In genomic region chr11:20985069-20985759, GRCm38 (mm10) we compare ENCODE assay signal across 24 mouse cellular contexts.
DNase-seq lines count a peak whose midpoint lies in the region; ATAC-seq and TF ChIP-seq lines count a peak whose summit lies in the region.
"Had no signal": no experiment of that assay in that cellular context is flagged by ENCODE, and none has a peak within 500 bp of the region (broad histone marks: within the 10 kb centered on the region; RNA-seq: fewer than 3 reads in every experiment).

No protein-coding gene starts in this region.

- no peak for TF ChIP-seq CTCF in left cerebral cortex, adult 2 months (IDR thresholded peaks at IDR 0.05)

- ATAC-seq in kidney, embryonic 16.5 days (ENCODE audit: low FRiP score, low TSS enrichment): no peak
- ATAC-seq in midbrain, embryonic 16.5 days: no peak
- ATAC-seq in midbrain, embryonic 11.5 days (ENCODE audit: low FRiP score): no peak
- ATAC-seq: CD4-positive, CD25-positive, alpha-beta regulatory T cell, adult 4 months; forebrain, embryonic 15.5 days; lung, postnatal 0 days; Patski had no signal

- H3K27me3 ChIP-seq in kidney, embryonic 16.5 days (ENCODE audit: insufficient read depth, low read length): no peaks in the 10 kb centered on the region
- no peaks in the 10 kb centered on the region for H3K27me3 ChIP-seq in midbrain, embryonic 16.5 days (ENCODE audit: control insufficient read depth, insufficient read depth, low read depth, low read length)
- H3K27me3 ChIP-seq in midbrain, embryonic 11.5 days (ENCODE audit: control insufficient read depth, insufficient read depth, low read length): no peaks in the 10 kb centered on the region
- H3K27me3 ChIP-seq: embryonic facial prominence, embryonic 13.5 days; forebrain, embryonic 15.5 days; limb, embryonic 15.5 days; neural tube, embryonic 15.5 days; Patski had no signal

- peaks cover 11% of the 10 kb centered on the region; the same call in 1 of the 2 replicates for H3K4me1 ChIP-seq in kidney, embryonic 16.5 days (ENCODE audit: insufficient read depth, low read length)
- H3K4me1 ChIP-seq in midbrain, embryonic 16.5 days (ENCODE audit: control insufficient read depth, insufficient read depth, low read length): peaks cover 24% of the 10 kb centered on the region
- peaks cover 6% of the 10 kb centered on the region; the same call in 1 of the 2 replicates for H3K4me1 ChIP-seq in midbrain, embryonic 11.5 days (ENCODE audit: control insufficient read depth, insufficient read depth, low read length)
- H3K4me1 ChIP-seq: embryonic facial prominence, embryonic 13.5 days had no signal

- DNase-seq in heart, adult 11 months: peak; percentile 62
- no peak for DNase-seq in heart, adult 9 months (ENCODE audit: low spot score in 2 of 2)
- no peak for DNase-seq in kidney, adult 18-20 months
- no peak for DNase-seq in midbrain, embryonic 11.5 days (ENCODE audit: low spot score, missing footprints)
- DNase-seq in yolk sac, embryonic 10.5 days (ENCODE audit: low spot score): peak; percentile 59
- no peak for DNase-seq in left cerebral cortex, adult 2 months (ENCODE audit: extremely low spot score in 1 of 2, low spot score in 2 of 2)
- DNase-seq: adrenal gland, postnatal 25 days; cerebellum, adult 11 months; cerebellum, postnatal 10 days; gastrocnemius, postnatal 36 days; heart, postnatal 36 days; right cerebral cortex, postnatal 14 days; thymus, adult 2 months had no signal

- no peak overlapping the region for H3K4me3 ChIP-seq in kidney, embryonic 16.5 days (ENCODE audit: low read length)
- no peak overlapping the region for H3K4me3 ChIP-seq in midbrain, embryonic 16.5 days (ENCODE audit: low read depth, low read length)
- H3K4me3 ChIP-seq in midbrain, embryonic 11.5 days (ENCODE audit: low read depth, low read length): no peak overlapping the region
- H3K4me3 ChIP-seq in left cerebral cortex, adult 2 months: no peak overlapping the region
- H3K4me3 ChIP-seq: embryonic facial prominence, embryonic 13.5 days; forebrain, embryonic 15.5 days; limb, embryonic 15.5 days; neural tube, embryonic 15.5 days had no signal

- H3K36me3 ChIP-seq in kidney, embryonic 16.5 days (ENCODE audit: insufficient read depth, low read length): no peaks in the 10 kb centered on the region
- H3K36me3 ChIP-seq in midbrain, embryonic 16.5 days (ENCODE audit: control insufficient read depth, insufficient read depth, low read length): no peaks in the 10 kb centered on the region
- no peaks in the 10 kb centered on the region for H3K36me3 ChIP-seq in midbrain, embryonic 11.5 days (ENCODE audit: control insufficient read depth, insufficient read depth, low read length)
- H3K36me3 ChIP-seq: embryonic facial prominence, embryonic 13.5 days; forebrain, embryonic 15.5 days; limb, embryonic 15.5 days; neural tube, embryonic 15.5 days had no signal

- peak overlapping the region; percentile 60 for H3K27ac ChIP-seq in kidney, embryonic 16.5 days (ENCODE audit: low read length)
- peak overlapping the region; percentile 13 for H3K27ac ChIP-seq in midbrain, embryonic 16.5 days (ENCODE audit: low read length)
- H3K27ac ChIP-seq in midbrain, embryonic 11.5 days (ENCODE audit: low read depth, low read length): no peak overlapping the region
- no peak overlapping the region for H3K27ac ChIP-seq in left cerebral cortex, adult 2 months
- H3K27ac ChIP-seq: embryonic facial prominence, embryonic 13.5 days; forebrain, embryonic 15.5 days; hindbrain, embryonic 14.5 days; limb, embryonic 15.5 days; neural tube, embryonic 15.5 days had no signal

- 30% methylated on average over 6 of the region's 6 CpGs for WGBS in kidney, embryonic 16.5 days
- 43% methylated on average over 6 of the region's 6 CpGs for WGBS in midbrain, embryonic 16.5 days
- WGBS in midbrain, embryonic 11.5 days: 52% methylated on average over 6 of the region's 6 CpGs

- intact Hi-C loops in left cerebral cortex, adult 2 months (cut with DNase I): loop anchor here (5.0 kb wide), 1 partner anchor 107 kb away; the partner anchor contains the start of gene Peli1

- H3K4me2 ChIP-seq in kidney, embryonic 16.5 days (replicated peaks; ENCODE audit: low read depth, low read length): no peak overlapping the region
- no peak overlapping the region for H3K4me2 ChIP-seq in midbrain, embryonic 16.5 days (ENCODE audit: low read length)
- H3K4me2 ChIP-seq in midbrain, embryonic 11.5 days: no peak overlapping the region
- H3K4me2 ChIP-seq: embryonic facial prominence, embryonic 13.5 days; forebrain, embryonic 15.5 days; heart, embryonic 11.5 days; hindbrain, embryonic 14.5 days; limb, embryonic 15.5 days; neural tube, embryonic 15.5 days had no signal

- H3K9me3 ChIP-seq in kidney, embryonic 16.5 days (ENCODE audit: low read length): no peaks in the 10 kb centered on the region
- H3K9me3 ChIP-seq in midbrain, embryonic 16.5 days (replicated peaks; ENCODE audit: control insufficient read depth, low read length, poor library complexity, severe bottlenecking): no peaks in the 10 kb centered on the region
- no peaks in the 10 kb centered on the region for H3K9me3 ChIP-seq in midbrain, embryonic 11.5 days (ENCODE audit: control insufficient read depth, low read length)
- H3K9me3 ChIP-seq: embryonic facial prominence, embryonic 13.5 days; forebrain, embryonic 15.5 days; limb, embryonic 15.5 days; neural tube, embryonic 15.5 days had no signal

- H3K9ac ChIP-seq in kidney, embryonic 16.5 days (replicated peaks; ENCODE audit: low read length): no peak overlapping the region
- H3K9ac ChIP-seq in midbrain, embryonic 16.5 days (ENCODE audit: low read depth, low read length): no peak overlapping the region
- H3K9ac ChIP-seq in midbrain, embryonic 11.5 days (ENCODE audit: low read length): no peak overlapping the region
- H3K9ac ChIP-seq: embryonic facial prominence, embryonic 13.5 days; forebrain, embryonic 15.5 days; hindbrain, embryonic 14.5 days; limb, embryonic 15.5 days; neural tube, embryonic 15.5 days had no signal

Comparison
In these comparisons a context has a peak if more than half of its experiments do, and no peak if none do; other contexts are left out.
1. DNase-seq: peak in heart, adult 11 months (single experiment) and yolk sac, embryonic 10.5 days (single experiment); none in heart, adult 9 months (0 of 2), kidney, adult 18-20 months (single experiment), midbrain, embryonic 11.5 days (single experiment) and left cerebral cortex, adult 2 months (0 of 2).
2. H3K27ac ChIP-seq: peak in kidney, embryonic 16.5 days (single experiment) and midbrain, embryonic 16.5 days (single experiment); none in midbrain, embryonic 11.5 days (single experiment) and left cerebral cortex, adult 2 months (single experiment).